Mouse (Mus musculus): Measurements from ENCODE around the gene Creg1. TPM values are rescaled to one million over a fixed set of nuclear protein-coding genes. Genes with fewer than 3 reads are reported as not detected.

Gene Creg1
- polyA plus RNA-seq (2015; fragmentation: Illumina TruSeq; extraction: RNeasy Lipid Tissue Mini Kit (QIAGEN cat#74804); ENCODE audit: insufficient read depth, low replicate concordance), result 279 TPM

DNA sequence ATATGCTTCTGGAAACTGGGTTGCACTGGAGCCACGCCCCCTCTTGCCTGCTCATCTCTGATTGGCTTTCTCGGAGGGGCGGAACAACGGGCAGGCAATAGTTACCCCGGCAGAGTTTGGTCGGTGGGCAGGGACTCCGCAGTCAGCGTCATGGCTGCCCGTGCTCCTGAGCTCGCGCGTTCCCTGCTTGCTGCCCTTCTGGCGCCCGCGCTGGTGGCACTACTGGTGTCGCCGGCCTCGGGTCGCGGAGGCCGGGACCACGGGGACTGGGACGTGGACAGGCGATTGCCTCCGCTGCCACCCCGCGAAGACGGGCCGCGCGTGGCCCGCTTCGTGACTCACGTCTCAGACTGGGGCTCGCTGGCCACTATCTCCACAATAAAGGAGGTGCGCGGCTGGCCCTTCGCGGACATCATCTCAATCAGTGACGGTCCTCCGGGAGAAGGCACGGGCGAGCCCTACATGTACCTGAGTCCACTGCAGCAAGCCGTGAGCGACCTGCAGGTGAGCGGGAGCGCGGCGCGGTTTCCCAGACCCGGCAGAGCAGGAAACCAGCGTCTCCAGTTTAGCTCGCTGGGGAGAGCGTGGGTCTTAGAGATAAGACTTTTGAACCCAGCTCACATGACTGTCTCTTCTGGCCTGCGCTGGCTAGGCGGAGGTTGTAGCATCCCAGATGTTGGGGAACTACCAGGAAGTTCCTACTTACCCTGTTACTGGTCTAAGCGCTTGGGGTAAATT is at the start of gene Creg1:
TSS of gene Creg1 (plus strand) at position 112 of the 738 bp plus-strand sequence.

DNA sequence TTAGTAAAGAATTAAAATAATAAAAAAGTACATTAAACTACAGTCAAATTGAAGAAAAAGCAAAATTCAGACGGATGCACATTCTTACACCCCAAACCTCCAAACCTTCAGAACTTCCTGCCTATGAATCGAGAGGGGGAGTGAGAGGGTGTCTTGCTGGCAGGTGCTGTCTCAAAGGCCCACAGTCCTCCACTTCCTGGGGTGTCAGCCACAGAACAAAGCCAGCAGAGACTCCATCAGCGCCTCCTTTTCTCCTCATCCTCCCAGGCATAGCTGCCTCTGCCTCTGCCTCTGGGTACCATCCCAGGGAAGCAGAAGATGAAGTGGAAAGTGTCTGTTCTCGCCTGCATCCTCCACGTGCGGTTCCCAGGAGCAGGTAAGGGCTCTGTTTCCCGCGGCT is 25.0 kb downstream of the Creg1 start, which contains the start of gene Cd247:
TSS of gene Cd247 (plus strand) at position 171 of the 400 bp plus-strand sequence.

Other genes with a start within 250 kb of the Creg1 start
- 30.3 TPM for gene Mpzl1, start 129.2 kb upstream of the Creg1 start, polyA plus RNA-seq (2015; fragmentation: Illumina TruSeq; extraction: RNeasy Lipid Tissue Mini Kit (QIAGEN cat#74804); ENCODE audit: insufficient read depth, low replicate concordance)
- 197 TPM for gene Rcsd1, start 54.0 kb upstream of the Creg1 start, polyA plus RNA-seq (2015; fragmentation: Illumina TruSeq; extraction: RNeasy Lipid Tissue Mini Kit (QIAGEN cat#74804); ENCODE audit: insufficient read depth, low replicate concordance)
- gene Cd247, start 24.9 kb downstream of the Creg1 start, polyA plus RNA-seq (2015; fragmentation: Illumina TruSeq; extraction: RNeasy Lipid Tissue Mini Kit (QIAGEN cat#74804); ENCODE audit: insufficient read depth, low replicate concordance), result 59.6 TPM
- 27.2 TPM for gene Pou2f1, start 238.9 kb downstream of the Creg1 start, polyA plus RNA-seq (2015; fragmentation: Illumina TruSeq; extraction: RNeasy Lipid Tissue Mini Kit (QIAGEN cat#74804); ENCODE audit: insufficient read depth, low replicate concordance)

Measured in spleen, adult 10 weeks (tissue).